Mouse (Mus musculus): ENCODE measurements around the gene Il6ra.

Il6ra gene

GRCm38 (mm10) chr3:89909703-89910542 is 3.1 kb downstream of the Il6ra start:
- DNase-seq (ENCODE audit: low read depth, low spot score): peak; percentile 28

GRCm38 (mm10) chr3:89908836-89909235 is 4.2 kb downstream of the Il6ra start:
- no peak for DNase-seq (ENCODE audit: low read depth, low spot score)

- DNase-seq (ENCODE audit: low read depth, low spot score): no peak
These were observed 5.2 kb downstream of the Il6ra start for GRCm38 (mm10) chr3:89907846-89908245.

GRCm38 (mm10) chr3:89899511-89899908 is 13.5 kb downstream of the Il6ra start:
- no peak for DNase-seq (ENCODE audit: low read depth, low spot score)

GRCm38 (mm10) chr3:89898870-89899510 is 14.0 kb downstream of the Il6ra start:
- DNase-seq (ENCODE audit: low read depth, low spot score): no peak

- no peak for DNase-seq (ENCODE audit: low read depth, low spot score)
These were observed 15.0 kb downstream of the Il6ra start for GRCm38 (mm10) chr3:89898011-89898410.

- DNase-seq (ENCODE audit: low read depth, low spot score): no peak
These were observed 15.7 kb downstream of the Il6ra start for GRCm38 (mm10) chr3:89897204-89897796.

GRCm38 (mm10) chr3:89896571-89896970 is 16.4 kb downstream of the Il6ra start:
- DNase-seq (ENCODE audit: low read depth, low spot score): no peak

- no peak for DNase-seq (ENCODE audit: low read depth, low spot score)
These were observed 20.4 kb downstream of the Il6ra start for GRCm38 (mm10) chr3:89892517-89893106.

GRCm38 (mm10) chr3:89891696-89892095 is 21.3 kb downstream of the Il6ra start:
- DNase-seq (ENCODE audit: low read depth, low spot score): no peak

GRCm38 (mm10) chr3:89889841-89890430 is 23.1 kb downstream of the Il6ra start:
- no peak for DNase-seq (ENCODE audit: low read depth, low spot score)

- no peak for DNase-seq (ENCODE audit: low read depth, low spot score)
These were observed 25.3 kb downstream of the Il6ra start for GRCm38 (mm10) chr3:89887582-89888230.

- no peak for DNase-seq (ENCODE audit: low read depth, low spot score)
These were observed 27.2 kb downstream of the Il6ra start for GRCm38 (mm10) chr3:89885766-89886165.

- no peak for DNase-seq (ENCODE audit: low read depth, low spot score)
These were observed 29.4 kb downstream of the Il6ra start for GRCm38 (mm10) chr3:89883582-89884041.

- DNase-seq (ENCODE audit: low read depth, low spot score): no peak
These were observed 30.3 kb downstream of the Il6ra start for GRCm38 (mm10) chr3:89882556-89883181.

- DNase-seq (ENCODE audit: low read depth, low spot score): no peak
These were observed 32.8 kb downstream of the Il6ra start for GRCm38 (mm10) chr3:89880036-89880851.

- no peak for DNase-seq (ENCODE audit: low read depth, low spot score)
These were observed 33.7 kb downstream of the Il6ra start for GRCm38 (mm10) chr3:89879326-89879725.

- DNase-seq (ENCODE audit: low read depth, low spot score): no peak
These were observed 34.5 kb downstream of the Il6ra start for GRCm38 (mm10) chr3:89878456-89878855.

GRCm38 (mm10) chr3:89877129-89877528 is 35.9 kb downstream of the Il6ra start:
- no peak for DNase-seq (ENCODE audit: low read depth, low spot score)

- no peak for DNase-seq (ENCODE audit: low read depth, low spot score)
These were observed 36.5 kb downstream of the Il6ra start for GRCm38 (mm10) chr3:89876469-89876868.
